Mouse (Mus musculus) spleen, adult 2 months (tissue): ENCODE data around the gene Cd3eap.

Experiments used
- CTCF ChIP-seq: fragments of 200-500 bp; IDR thresholded peaks from 2 replicates; pipeline ENCODE4 v1.5.1; 2011; ENCODE audit warnings: mild to moderate bottlenecking, inconsistent platforms; ENCODE audit not compliant: insufficient read depth, insufficient read length, insufficient replicate concordance; ENCODE audit errors: extremely low read depth
- POLR2A ChIP-seq: fragments of 200-500 bp; IDR thresholded peaks from 2 replicates; pipeline ENCODE4 v1.6.1; 2011; ENCODE audit warnings: low read depth, low read length, inconsistent platforms

- TF ChIP-seq POLR2A, result no peak
- no peak for TF ChIP-seq CTCF
These were observed 1.7 kb upstream of the Cd3eap start for GRCm38 (mm10) chr7:19360944-19361343.
